Mouse (Mus musculus) thymus, adult 2 months (tissue): ENCODE results near the gene Frmd4a. TPM values are rescaled to one million over a fixed set of nuclear protein-coding genes. Genes with fewer than 3 reads are reported as not detected.
"Not testable (repeated sequence)": the region's sequence is repeated elsewhere in the genome, so short reads cannot be mapped to it uniquely, and the experiment has no call there.

Experiments
- DNase-seq: peaks from one replicate; pipeline ENCODE4 v3.0.0; 2021
- H3K27ac ChIP-seq: fragments of 200-500 bp; 2 replicates; pipeline ENCODE4 v1.5.1; 2012; ENCODE audit warnings: low read length, control low read depth; ENCODE audit not compliant: control insufficient read depth, insufficient read depth
- H3K27me3 ChIP-seq: fragments of 200-500 bp; 2 replicates; pipeline ENCODE4 v1.6.1; 2012; ENCODE audit warnings: mild to moderate bottlenecking, low read length, moderate library complexity, mixed read lengths; ENCODE audit not compliant: control insufficient read depth, insufficient read depth
- H3K36me3 ChIP-seq: fragments of 200-500 bp; 2 replicates; pipeline ENCODE4 v1.6.1; 2012; ENCODE audit warnings: mild to moderate bottlenecking, low read length, moderate library complexity; ENCODE audit not compliant: control insufficient read depth, insufficient read depth
- H3K4me1 ChIP-seq: fragments of 200-500 bp; replicated peaks from 2 replicates; pipeline ENCODE4 v1.6.1; 2012; ENCODE audit warnings: low read length; ENCODE audit not compliant: control insufficient read depth, insufficient read depth
- H3K4me3 ChIP-seq: fragments of 200-500 bp; 2 replicates; pipeline ENCODE4 v1.5.1; 2012; ENCODE audit warnings: mild to moderate bottlenecking, low read length, control low read depth, moderate library complexity; ENCODE audit not compliant: control insufficient read depth, insufficient read depth
- CTCF ChIP-seq: fragments of 200-500 bp; IDR thresholded peaks from 2 replicates; pipeline ENCODE4 v1.5.1; 2012; ENCODE audit warnings: mild to moderate bottlenecking, control low read depth, low read length, moderate library complexity, borderline replicate concordance; ENCODE audit not compliant: control insufficient read depth, poor library complexity, insufficient read depth; ENCODE audit errors: extremely low read depth
- POLR2A ChIP-seq: fragments of 200-500 bp; IDR thresholded peaks from 2 replicates; pipeline ENCODE4 v1.6.1; 2012; ENCODE audit warnings: mild to moderate bottlenecking, low read length, control low read depth, moderate library complexity; ENCODE audit not compliant: control insufficient read depth, poor library complexity, insufficient read depth; ENCODE audit errors: extremely low read depth
- WGBS: fragments of 180-500 bp; shearing (Covaris S2); methylation state at CpG from one replicate; pipeline ENCODE4 v1.1.7; 2018; 5-methylcytosine and 5-hydroxymethylcytosine counted together
- polyA plus RNA-seq: library from polyadenylated mRNA; depleted of rRNA; stranded (reverse); fragments of >200 nt; gene quantifications from 2 replicates; pipeline ENCODE4 v1.2.3, GENCODE M21; 2012

Frmd4a gene
- polyA plus RNA-seq, 1 experiment, result 17.5 TPM

DNA sequence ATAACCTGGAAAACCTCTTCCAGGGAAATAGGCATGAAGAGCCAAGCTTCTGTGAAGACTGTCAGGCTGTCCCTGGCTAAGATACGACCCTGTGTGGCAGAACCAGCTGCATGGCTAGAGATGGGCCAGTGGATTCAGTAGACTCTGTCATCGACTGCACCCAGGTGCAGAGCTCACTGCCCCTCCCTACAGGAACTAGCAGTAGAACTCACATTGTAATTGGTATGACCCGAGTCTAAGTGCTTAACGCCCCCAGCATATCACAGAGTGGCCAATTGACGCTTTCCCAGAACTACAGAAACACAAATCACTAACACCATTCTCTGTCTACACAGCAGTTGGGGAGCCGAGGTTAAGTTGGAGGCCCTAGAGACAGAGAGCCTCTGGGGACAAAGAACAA, 232.2 kb downstream of the Frmd4a start:
- WGBS, result 73% methylated on average over 6 of the region's 6 CpGs
- H3K4me1 ChIP-seq, result no peaks in the 10 kb centered on the region
- no peaks in the 10 kb centered on the region for H3K36me3 ChIP-seq
- no peak overlapping the region for H3K4me3 ChIP-seq
- no peak for TF ChIP-seq POLR2A
- TF ChIP-seq CTCF, result no peak
- H3K27ac ChIP-seq, result no peak overlapping the region
- no peaks in the 10 kb centered on the region for H3K27me3 ChIP-seq
- DNase-seq, result no peak

DNA sequence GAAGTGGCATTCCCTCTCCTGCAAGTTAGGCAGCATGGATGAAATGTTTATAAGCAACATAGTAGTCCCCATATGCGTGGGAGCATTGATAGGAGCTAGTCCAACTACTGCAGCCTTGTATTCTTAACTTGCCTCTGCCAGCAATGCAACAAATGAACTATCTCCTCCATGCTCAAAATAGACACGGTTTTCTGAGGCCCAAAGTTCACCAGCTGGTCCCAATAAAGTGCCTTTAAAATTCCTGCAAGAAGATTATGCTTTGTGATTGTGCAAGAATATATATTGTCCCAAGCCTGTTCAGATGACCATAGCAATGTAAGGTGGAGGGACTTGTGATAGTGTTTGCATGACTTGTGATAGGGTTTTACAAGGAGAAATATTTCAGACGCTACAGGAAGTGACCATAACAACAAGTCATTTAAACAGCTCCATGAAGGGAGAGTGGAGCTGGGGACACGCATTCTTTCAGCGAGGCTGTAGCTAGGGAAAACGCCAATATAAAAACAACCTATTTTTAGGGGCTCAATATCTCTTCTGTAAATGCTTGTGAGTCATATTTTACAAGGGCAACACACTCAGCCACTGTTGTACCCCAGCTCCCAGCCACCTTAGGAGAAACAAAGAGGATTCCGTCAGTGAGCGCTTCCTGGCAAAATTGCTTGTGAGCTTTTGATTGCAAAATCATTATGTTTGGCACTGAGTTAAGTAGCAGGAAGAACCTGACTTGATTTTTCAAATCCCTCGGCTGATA, 235.2 kb downstream of the Frmd4a start:
- WGBS, result 76% methylated on average over 9 of the region's 9 CpGs
- Histone ChIP-seq H3K36me3 (no peaks in the 10 kb centered on the region), H3K27ac (no peak overlapping the region), H3K27me3 (no peaks in the 10 kb centered on the region), H3K4me1 (no peaks in the 10 kb centered on the region), H3K4me3 (no peak overlapping the region)
- no peak for DNase-seq
- TF ChIP-seq CTCF (no peak), POLR2A (no peak)

DNA sequence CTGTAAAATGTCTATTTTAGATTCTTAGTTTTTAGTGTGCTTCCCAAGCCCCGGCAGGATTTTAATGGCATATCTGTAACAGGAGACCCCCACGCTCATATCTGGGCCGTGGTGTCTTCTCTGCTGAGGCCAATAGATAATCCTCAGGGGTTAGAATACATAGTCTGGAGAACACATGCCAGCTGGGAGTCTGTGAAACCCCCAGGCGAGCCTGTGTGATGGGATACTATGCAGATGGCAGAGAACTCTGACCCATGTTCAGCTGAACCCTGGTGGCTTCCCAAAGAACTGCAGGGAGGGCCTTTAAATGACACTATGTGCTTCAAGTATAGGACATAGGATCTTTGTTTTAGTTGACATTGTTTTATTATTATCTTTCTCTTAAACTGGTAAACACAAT, 235.8 kb downstream of the Frmd4a start:
- DNase-seq, result peak; percentile 18
- H3K27me3 ChIP-seq, result no peaks in the 10 kb centered on the region
- TF ChIP-seq CTCF (no peak), POLR2A (no peak)
- H3K4me1 ChIP-seq, result no peaks in the 10 kb centered on the region
- H3K4me3 ChIP-seq, result no peak overlapping the region
- no peak overlapping the region for H3K27ac ChIP-seq
- 61% methylated on average over 4 of the region's 4 CpGs for WGBS
- H3K36me3 ChIP-seq, result no peaks in the 10 kb centered on the region

DNA sequence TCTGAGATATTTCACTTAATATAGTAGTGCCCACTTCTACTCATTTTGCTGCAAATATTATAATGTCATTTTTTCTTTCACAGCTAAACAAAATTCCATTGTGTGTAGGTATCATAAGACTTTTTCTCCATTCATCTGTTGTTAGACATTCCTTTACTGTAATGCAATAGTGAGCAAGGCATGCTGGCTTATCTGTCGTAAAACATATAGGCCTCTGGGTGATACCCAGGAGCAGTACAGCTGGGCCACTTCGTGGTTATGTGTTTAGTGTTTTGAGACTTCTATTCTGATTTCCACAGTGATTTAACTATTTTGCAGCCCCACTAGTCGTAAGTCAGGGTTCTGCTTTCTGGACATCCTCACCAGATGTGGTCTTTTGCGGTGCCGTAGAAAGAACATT, 236.6 kb downstream of the Frmd4a start:
- Histone ChIP-seq H3K36me3 (no peaks in the 10 kb centered on the region), H3K27ac (no peak overlapping the region), H3K4me1 (no peaks in the 10 kb centered on the region), H3K4me3 (no peak overlapping the region), H3K27me3 (no peaks in the 10 kb centered on the region)
- DNase-seq, result no peak
- 85% methylated on average over 5 of the region's 5 CpGs for WGBS
- TF ChIP-seq CTCF, result no peak
- TF ChIP-seq POLR2A, result no peak

DNA sequence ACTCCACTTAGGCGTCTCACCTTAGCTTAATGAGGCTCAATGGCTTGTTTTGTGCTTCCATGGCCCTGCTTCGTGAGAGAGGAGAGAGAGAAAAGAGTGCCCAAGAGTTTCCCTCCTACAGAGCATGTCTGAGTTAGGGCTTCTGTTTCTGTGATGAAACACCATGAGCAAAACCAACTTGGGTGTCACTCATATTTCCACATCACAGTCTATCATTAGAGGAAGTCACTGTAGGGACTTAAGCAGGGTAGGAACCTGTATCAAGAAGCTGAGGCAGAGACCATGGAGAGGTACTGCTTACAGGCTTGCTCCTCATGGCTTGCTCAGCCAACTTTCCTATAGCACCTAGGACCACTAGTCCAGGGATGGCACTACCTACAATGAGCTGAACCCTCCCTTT, 238.7 kb downstream of the Frmd4a start:
- WGBS, result 80% methylated on average over 2 of the region's 2 CpGs
- no peak overlapping the region for H3K4me3 ChIP-seq
- no peaks in the 10 kb centered on the region for H3K27me3 ChIP-seq
- H3K27ac ChIP-seq, result no peak overlapping the region
- no peak for DNase-seq
- no peaks in the 10 kb centered on the region for H3K36me3 ChIP-seq
- no peak for TF ChIP-seq CTCF
- H3K4me1 ChIP-seq, result no peaks in the 10 kb centered on the region

DNA sequence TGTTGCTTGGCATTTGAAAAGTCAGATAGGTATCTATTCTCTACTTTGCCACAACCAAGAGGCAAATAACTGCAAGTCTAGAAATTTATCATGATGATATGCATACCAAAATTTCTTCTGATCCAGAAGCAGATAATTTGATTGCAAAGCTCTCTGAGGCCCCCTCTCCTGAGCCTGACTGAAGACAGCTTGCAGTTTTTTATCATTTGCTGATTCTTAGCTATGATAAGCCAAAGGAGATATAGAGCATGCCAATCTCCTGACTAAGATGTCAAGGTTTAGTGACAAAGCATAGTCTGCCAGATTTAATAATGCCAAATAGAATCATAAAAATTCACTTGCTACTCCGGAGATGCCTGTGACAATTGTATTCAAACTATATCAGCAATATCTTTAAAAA, 240.1 kb downstream of the Frmd4a start:
- H3K4me1 ChIP-seq, result no peaks in the 10 kb centered on the region
- no peak overlapping the region for H3K4me3 ChIP-seq
- H3K27ac ChIP-seq, result no peak overlapping the region
- H3K27me3 ChIP-seq, result no peaks in the 10 kb centered on the region
- no peak for TF ChIP-seq CTCF
- TF ChIP-seq POLR2A, result no peak
- DNase-seq, result no peak
- WGBS, result 95% methylated on average over 1 of the region's 1 CpGs
- no peaks in the 10 kb centered on the region for H3K36me3 ChIP-seq

DNA sequence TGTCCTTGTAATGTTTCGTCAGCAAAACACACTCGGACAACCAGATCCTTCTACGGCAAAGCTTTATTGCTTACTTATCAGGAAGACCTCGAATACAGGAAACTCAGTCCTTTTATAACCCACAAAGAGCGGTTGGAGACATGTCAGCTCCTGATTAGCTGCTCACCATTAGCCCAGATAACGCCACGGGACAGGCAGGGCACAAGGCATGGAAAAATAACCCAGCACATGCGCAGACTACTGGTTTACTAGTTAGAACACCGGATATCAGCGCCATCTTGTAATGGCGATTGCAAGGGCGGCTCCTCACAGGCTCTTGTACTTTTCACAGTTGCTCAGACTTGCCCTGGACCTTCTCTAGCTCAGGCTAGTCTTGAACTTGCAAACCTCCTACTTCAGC, 241.3 kb downstream of the Frmd4a start:
- H3K27ac ChIP-seq, H3K36me3 ChIP-seq, H3K4me1 ChIP-seq, DNase-seq, H3K27me3 ChIP-seq, H3K4me3 ChIP-seq: not testable (repeated sequence)
- WGBS, result 93% methylated on average over 12 of the region's 12 CpGs
